Mouse (Mus musculus): ENCODE measurements around the gene Tmem120b. TPM values are rescaled to one million over a fixed set of nuclear protein-coding genes. Genes with fewer than 3 reads are reported as not detected.

The Tmem120b gene
- polyA plus RNA-seq, 1 experiment from 2014 or later: 10.4 TPM

GRCm38 (mm10) chr5:123134875-123135382, 66.7 kb downstream of the Tmem120b start:
- peak overlapping the region; percentile 97 for H3K9ac ChIP-seq (ENCODE audit: low read depth, low read length)
- no peak for ATAC-seq
- WGBS: 15% methylated on average over 8 of the region's 8 CpGs

GRCm38 (mm10) chr5:123135471-123136360, 67.5 kb downstream of the Tmem120b start:
- H3K4me1 ChIP-seq (ENCODE audit: control insufficient read depth, insufficient read depth, low read length): peaks cover 63% of the 10 kb centered on the region
- no peaks in the 10 kb centered on the region for H3K9me3 ChIP-seq (ENCODE audit: control insufficient read depth, low read length)
- H3K27me3 ChIP-seq (replicated peaks; ENCODE audit: control insufficient read depth, insufficient read depth, low read length): no peaks in the 10 kb centered on the region
- peak overlapping the region; percentile 100 for H3K27ac ChIP-seq (ENCODE audit: low read length)
- peak overlapping the region; percentile 96 for H3K4me2 ChIP-seq (ENCODE audit: low read depth, low read length)
- ATAC-seq: peak; percentile 61
- H3K4me3 ChIP-seq (ENCODE audit: low read length): peak overlapping the region; percentile 62
- 2% methylated on average over 30 of the region's 30 CpGs for WGBS
- H3K9ac ChIP-seq (ENCODE audit: low read depth, low read length): peak overlapping the region; percentile 97
- no peaks in the 10 kb centered on the region for H3K36me3 ChIP-seq (ENCODE audit: control insufficient read depth, insufficient read depth, low read length)

More at GRCm38 (mm10) chr5:123134875-123135382, 66.7 kb downstream of the Tmem120b start:
- peak overlapping the region; percentile 100 for H3K27ac ChIP-seq (ENCODE audit: low read length)
- H3K27me3 ChIP-seq (replicated peaks; ENCODE audit: control insufficient read depth, insufficient read depth, low read length): no peaks in the 10 kb centered on the region
- H3K36me3 ChIP-seq (ENCODE audit: control insufficient read depth, insufficient read depth, low read length): 0 out of 2 replicates have a peak, but pooled peaks cover under 1% of the 10 kb centered on the region
- H3K4me1 ChIP-seq (ENCODE audit: control insufficient read depth, insufficient read depth, low read length): peaks cover 67% of the 10 kb centered on the region
- H3K4me3 ChIP-seq (ENCODE audit: low read length): peak overlapping the region; percentile 62
- H3K4me2 ChIP-seq (ENCODE audit: low read depth, low read length): peak overlapping the region; percentile 96
- no peaks in the 10 kb centered on the region for H3K9me3 ChIP-seq (ENCODE audit: control insufficient read depth, low read length)

DNA sequence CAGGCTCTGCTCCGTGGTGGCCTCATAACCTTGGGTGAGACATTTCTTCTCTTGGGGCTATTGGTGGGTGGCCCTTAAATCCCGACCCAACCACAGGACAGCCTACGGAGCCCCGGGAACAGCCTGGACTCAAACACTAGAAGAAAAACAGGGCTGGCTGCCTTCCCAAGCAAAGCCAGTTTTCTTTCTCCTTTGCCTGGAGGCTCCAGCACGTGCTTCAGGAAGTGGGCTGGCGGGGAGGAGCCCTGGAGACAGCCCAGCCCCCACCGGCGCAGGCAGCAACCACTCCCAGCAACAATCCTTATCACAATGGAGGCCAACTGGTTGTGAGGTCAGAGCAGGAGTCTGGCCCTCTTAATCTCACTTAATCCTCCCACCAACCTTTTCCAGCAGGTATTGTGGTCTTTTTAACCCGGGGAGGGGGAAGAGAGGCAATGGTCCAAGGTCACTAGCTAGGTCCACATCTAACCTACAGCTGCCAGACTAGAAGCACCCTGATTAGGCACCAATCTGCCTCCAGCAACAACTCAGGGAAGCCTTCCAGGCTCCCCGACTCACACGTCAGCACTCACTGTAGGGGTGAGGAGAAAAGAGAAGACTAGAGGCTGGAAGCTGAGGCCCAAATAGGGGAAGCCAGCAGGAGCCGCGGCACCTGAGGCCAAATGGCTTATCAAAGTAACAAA, 68.3 kb downstream of the Tmem120b start:
- no peaks in the 10 kb centered on the region for H3K27me3 ChIP-seq (replicated peaks; ENCODE audit: control insufficient read depth, insufficient read depth, low read length)
- H3K4me1 ChIP-seq (ENCODE audit: control insufficient read depth, insufficient read depth, low read length): peaks cover 60% of the 10 kb centered on the region
- H3K4me2 ChIP-seq (ENCODE audit: low read depth, low read length): peak overlapping the region; percentile 96
- H3K9ac ChIP-seq (ENCODE audit: low read depth, low read length): peak overlapping the region; percentile 97
- peak; percentile 72 for ATAC-seq
- peak overlapping the region; percentile 62 for H3K4me3 ChIP-seq (ENCODE audit: low read length)
- H3K27ac ChIP-seq (ENCODE audit: low read length): peak overlapping the region; percentile 100
- 1% methylated on average over 13 of the region's 13 CpGs for WGBS
- no peaks in the 10 kb centered on the region for H3K36me3 ChIP-seq (ENCODE audit: control insufficient read depth, insufficient read depth, low read length)
- H3K9me3 ChIP-seq (ENCODE audit: control insufficient read depth, low read length): no peaks in the 10 kb centered on the region

- 3% methylated on average over 20 of the region's 20 CpGs for WGBS
- peak; percentile 19 for ATAC-seq
Observed at GRCm38 (mm10) chr5:123137044-123137909, 69.1 kb downstream of the Tmem120b start.

GRCm38 (mm10) chr5:123137910-123138229, 69.7 kb downstream of the Tmem120b start:
- peaks cover 48% of the 10 kb centered on the region for H3K4me1 ChIP-seq (ENCODE audit: control insufficient read depth, insufficient read depth, low read length)
- H3K27me3 ChIP-seq (replicated peaks; ENCODE audit: control insufficient read depth, insufficient read depth, low read length): no peaks in the 10 kb centered on the region
- WGBS: 2% methylated on average over 6 of the region's 6 CpGs
- no peak for ATAC-seq
- peak overlapping the region; percentile 62 for H3K4me3 ChIP-seq (ENCODE audit: low read length)
- no peaks in the 10 kb centered on the region for H3K9me3 ChIP-seq (ENCODE audit: control insufficient read depth, low read length)
- H3K9ac ChIP-seq (ENCODE audit: low read depth, low read length): peak overlapping the region; percentile 97
- H3K27ac ChIP-seq (ENCODE audit: low read length): peak overlapping the region; percentile 100
- peak overlapping the region; percentile 96 for H3K4me2 ChIP-seq (ENCODE audit: low read depth, low read length)
- no peaks in the 10 kb centered on the region for H3K36me3 ChIP-seq (ENCODE audit: control insufficient read depth, insufficient read depth, low read length)

More at GRCm38 (mm10) chr5:123137044-123137909, 69.1 kb downstream of the Tmem120b start:
- peak overlapping the region; percentile 97 for H3K9ac ChIP-seq (ENCODE audit: low read depth, low read length)
- H3K27me3 ChIP-seq (replicated peaks; ENCODE audit: control insufficient read depth, insufficient read depth, low read length): no peaks in the 10 kb centered on the region
- no peaks in the 10 kb centered on the region for H3K36me3 ChIP-seq (ENCODE audit: control insufficient read depth, insufficient read depth, low read length)
- H3K27ac ChIP-seq (ENCODE audit: low read length): peak overlapping the region; percentile 100
- peak overlapping the region; percentile 62 for H3K4me3 ChIP-seq (ENCODE audit: low read length)
- H3K4me1 ChIP-seq (ENCODE audit: control insufficient read depth, insufficient read depth, low read length): peaks cover 54% of the 10 kb centered on the region
- no peaks in the 10 kb centered on the region for H3K9me3 ChIP-seq (ENCODE audit: control insufficient read depth, low read length)
- H3K4me2 ChIP-seq (ENCODE audit: low read depth, low read length): peak overlapping the region; percentile 96

GRCm38 (mm10) chr5:123138230-123138911, 70.2 kb downstream of the Tmem120b start:
- ATAC-seq: peak; percentile 39
- H3K4me1 ChIP-seq (ENCODE audit: control insufficient read depth, insufficient read depth, low read length): peaks cover 44% of the 10 kb centered on the region
- under 1% methylated on average over 37 of the region's 40 CpGs for WGBS

GRCm38 (mm10) chr5:123138953-123139721, 70.9 kb downstream of the Tmem120b start:
- Histone ChIP-seq H3K27ac (ENCODE audit: low read length) (peak overlapping the region; percentile 100), H3K9me3 (ENCODE audit: control insufficient read depth, low read length) (no peaks in the 10 kb centered on the region), H3K4me1 (ENCODE audit: control insufficient read depth, insufficient read depth, low read length) (peaks cover 40% of the 10 kb centered on the region), H3K4me2 (ENCODE audit: low read depth, low read length) (peak overlapping the region; percentile 96), H3K4me3 (ENCODE audit: low read length) (peak overlapping the region; percentile 62), H3K9ac (ENCODE audit: low read depth, low read length) (peak overlapping the region; percentile 97), H3K36me3 (ENCODE audit: control insufficient read depth, insufficient read depth, low read length) (no peaks in the 10 kb centered on the region), H3K27me3 (replicated peaks; ENCODE audit: control insufficient read depth, insufficient read depth, low read length) (no peaks in the 10 kb centered on the region)
- under 1% methylated on average over 39 of the region's 39 CpGs for WGBS
- no peak for ATAC-seq

More at GRCm38 (mm10) chr5:123138230-123138911, 70.2 kb downstream of the Tmem120b start:
- Histone ChIP-seq H3K4me3 (ENCODE audit: low read length) (peak overlapping the region; percentile 62), H3K9me3 (ENCODE audit: control insufficient read depth, low read length) (no peaks in the 10 kb centered on the region), H3K27me3 (replicated peaks; ENCODE audit: control insufficient read depth, insufficient read depth, low read length) (no peaks in the 10 kb centered on the region), H3K36me3 (ENCODE audit: control insufficient read depth, insufficient read depth, low read length) (no peaks in the 10 kb centered on the region), H3K4me2 (ENCODE audit: low read depth, low read length) (peak overlapping the region; percentile 96), H3K27ac (ENCODE audit: low read length) (peak overlapping the region; percentile 100), H3K9ac (ENCODE audit: low read depth, low read length) (peak overlapping the region; percentile 97)
